24 mouse cellular contexts compared by ENCODE assay signal in the genomic region with DNA sequence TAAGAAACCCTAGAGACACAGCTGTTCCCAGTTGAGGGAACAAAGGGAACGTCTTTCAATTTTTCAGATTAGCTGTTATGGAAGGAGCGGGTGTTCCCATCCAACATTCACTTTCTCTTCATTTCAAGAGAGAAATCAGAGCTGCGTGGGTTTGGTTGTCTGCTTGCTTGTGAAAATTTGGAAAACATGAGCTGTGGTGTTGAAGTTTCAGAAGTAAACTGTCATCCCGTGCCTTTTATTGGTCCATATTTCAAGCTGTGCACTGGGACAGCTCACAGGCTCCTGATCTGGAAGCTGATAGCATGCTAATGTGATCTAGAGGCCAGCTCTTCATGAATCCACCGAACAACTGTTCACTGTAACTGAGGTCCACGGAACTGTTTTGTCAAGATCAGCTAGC. TPM values are rescaled to one million over a fixed set of nuclear protein-coding genes. Genes with fewer than 3 reads are reported as not detected.
A peak's percentile ranks its signal among the peaks of the same experiment; 100 is the strongest.
DNase-seq lines count a peak whose midpoint lies in the region; ATAC-seq and TF ChIP-seq lines count a peak whose summit lies in the region.
"Had no signal": no experiment of that assay in that cellular context is flagged by ENCODE, and none has a peak within 500 bp of the region (broad histone marks: within the 10 kb centered on the region; RNA-seq: fewer than 3 reads in every experiment).

No protein-coding gene starts in this region.

- 42% methylated on average over 6 of the region's 6 CpGs for WGBS in kidney, postnatal 0 days

- DNase-seq in kidney, postnatal 0 days (ENCODE audit: low spot score): peak; percentile 8
- no peak for DNase-seq in kidney, adult 9 months
- DNase-seq in lung, postnatal 10 days: peak; percentile 5
- no peak for DNase-seq in lung, postnatal 36 days
- peak; percentile 16 for DNase-seq in layer of hippocampus, adult 9-10 months (ENCODE audit: low spot score)
- DNase-seq in T-cell, adult 2 months (ENCODE audit: low spot score): no peak
- no peak for DNase-seq in kidney, adult 18-20 months
- DNase-seq: adrenal gland, adult 8-10 months; cerebellum, adult 18-20 months; cerebellum, postnatal 25 days; embryo, embryonic 11 days; kidney, adult 8-10 months; kidney, postnatal 25 days; liver, embryonic 13.5 days; right cerebral cortex, postnatal 25 days; thymus, postnatal 25 days had no signal

- no peaks in the 10 kb centered on the region for H3K4me1 ChIP-seq in kidney, postnatal 0 days (replicated peaks; ENCODE audit: insufficient read depth, low read length)
- H3K4me1 ChIP-seq: embryonic facial prominence, embryonic 15.5 days; heart, embryonic 15.5 days; hindbrain, embryonic 15.5 days; liver, embryonic 13.5 days; lung, embryonic 15.5 days; midbrain, embryonic 12.5 days had no signal

- ATAC-seq in kidney, postnatal 0 days (replicated peaks; ENCODE audit: low FRiP score, low read depth): no peak
- ATAC-seq: activated CD4-positive, CD25-positive, alpha-beta regulatory T cell, adult 4 months; forebrain, embryonic 14.5 days had no signal

- H3K27me3 ChIP-seq in kidney, postnatal 0 days (ENCODE audit: insufficient read depth, low read length): no peaks in the 10 kb centered on the region
- H3K27me3 ChIP-seq: embryonic facial prominence, embryonic 15.5 days; heart, embryonic 15.5 days; hindbrain, embryonic 15.5 days; liver, embryonic 13.5 days; lung, embryonic 15.5 days; midbrain, embryonic 12.5 days had no signal

- no peaks in the 10 kb centered on the region for H3K9me3 ChIP-seq in kidney, postnatal 0 days (replicated peaks; ENCODE audit: low read length)
- H3K9me3 ChIP-seq: embryonic facial prominence, embryonic 15.5 days; heart, embryonic 15.5 days; hindbrain, embryonic 15.5 days; liver, embryonic 13.5 days; lung, embryonic 15.5 days; midbrain, embryonic 12.5 days had no signal

- H3K36me3 ChIP-seq in kidney, postnatal 0 days (ENCODE audit: insufficient read depth, low read length): no peaks in the 10 kb centered on the region
- H3K36me3 ChIP-seq: embryonic facial prominence, embryonic 15.5 days; heart, embryonic 15.5 days; hindbrain, embryonic 15.5 days; liver, embryonic 13.5 days; lung, embryonic 15.5 days; midbrain, embryonic 12.5 days had no signal

- H3K9ac ChIP-seq in kidney, postnatal 0 days (ENCODE audit: low read depth, low read length): no peak overlapping the region
- H3K9ac ChIP-seq: embryonic facial prominence, embryonic 15.5 days; heart, embryonic 15.5 days; hindbrain, embryonic 15.5 days; liver, embryonic 13.5 days; lung, embryonic 15.5 days; midbrain, embryonic 12.5 days had no signal

- no peak overlapping the region for H3K4me3 ChIP-seq in kidney, postnatal 0 days (replicated peaks; ENCODE audit: low read depth, low read length)
- H3K4me3 ChIP-seq: embryonic facial prominence, embryonic 15.5 days; heart, embryonic 15.5 days; hindbrain, embryonic 15.5 days; liver, embryonic 13.5 days; lung, embryonic 15.5 days; midbrain, embryonic 12.5 days had no signal

- H3K4me2 ChIP-seq in kidney, postnatal 0 days (ENCODE audit: low read length): no peak overlapping the region
- H3K4me2 ChIP-seq: embryonic facial prominence, embryonic 15.5 days; heart, embryonic 15.5 days; hindbrain, embryonic 15.5 days; liver, embryonic 13.5 days; lung, embryonic 15.5 days; midbrain, embryonic 12.5 days had no signal

- no peak for TF ChIP-seq CTCF in kidney, postnatal 0 days (IDR thresholded peaks at IDR 0.05; ENCODE audit: low read depth)

- H3K27ac ChIP-seq in kidney, postnatal 0 days: no peak overlapping the region
- H3K27ac ChIP-seq: embryonic facial prominence, embryonic 15.5 days; heart, embryonic 15.5 days; hindbrain, embryonic 15.5 days; liver, embryonic 13.5 days; lung, embryonic 15.5 days; midbrain, embryonic 12.5 days had no signal

RNA-seq across cellular contexts. Expression of gene Lypd1, which starts 36.2 kb away (rescaled TPM):
- polyA plus RNA-seq in kidney, postnatal 0 days (2015; fragmentation: Nextera tagmentation; extraction: Ambion mirVana): 1.6 and 2.1 TPM in 2 replicates
- polyA plus RNA-seq: C2C12 had no signal

Comparison
In these comparisons a context has a peak if more than half of its experiments do, and no peak if none do; other contexts are left out.
1. DNase-seq: peak in kidney, postnatal 0 days (single experiment), lung, postnatal 10 days (single experiment) and layer of hippocampus, adult 9-10 months (single experiment); none in kidney, adult 9 months (single experiment), lung, postnatal 36 days (single experiment), T-cell, adult 2 months (single experiment) and kidney, adult 18-20 months (single experiment).